Mouse (Mus musculus): Measurements from ENCODE around the gene Rgs16. TPM values are rescaled to one million over a fixed set of nuclear protein-coding genes. Genes with fewer than 3 reads are reported as not detected.

Rgs16 gene
- total RNA-seq (2021), result 10 to 100 TPM in 1 of 2 experiments, 1 to 10 TPM in 1; 7.7 to 10.8 TPM
- long read RNA-seq, experiment 1, partial matches to known transcripts, result 0 of 3 reads
- long read RNA-seq, experiment 1, other reads (novel, unspliced or antisense), result 0 of 3 reads
- long read RNA-seq, experiment 2, partial matches to known transcripts, result 1 of 5 reads
- long read RNA-seq, experiment 2, other reads (novel, unspliced or antisense), result 1 of 5 reads

- DNase-seq, result peak; percentile 88
Observed at GRCm38 (mm10) chr1:153740145-153740544, at the start of gene Rgs16. Gene Rgs16, plus strand, starts transcription at chr1:153740349.

DNA sequence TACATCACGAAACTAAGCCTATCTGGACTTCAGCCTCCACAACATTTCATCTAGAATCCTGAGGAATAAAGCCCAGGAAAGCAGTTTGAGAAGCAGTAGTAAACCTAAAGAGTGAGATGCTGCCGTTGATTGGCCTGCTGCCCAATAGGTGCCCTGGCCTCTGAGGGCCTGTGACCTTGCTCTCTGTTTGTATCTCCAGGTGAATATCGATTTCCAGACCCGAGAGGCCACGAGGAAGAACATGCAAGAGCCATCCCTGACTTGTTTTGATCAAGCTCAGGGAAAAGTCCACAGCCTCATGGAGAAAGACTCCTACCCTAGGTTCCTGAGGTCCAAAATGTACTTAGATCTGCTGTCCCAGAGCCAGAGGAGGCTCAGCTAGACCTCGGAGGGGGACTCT, 47.6 kb upstream of the Rgs16 start:
- no peak for DNase-seq

- DNase-seq, result no peak
Observed at GRCm38 (mm10) chr1:153694372-153695120, 45.6 kb upstream of the Rgs16 start.

DNA sequence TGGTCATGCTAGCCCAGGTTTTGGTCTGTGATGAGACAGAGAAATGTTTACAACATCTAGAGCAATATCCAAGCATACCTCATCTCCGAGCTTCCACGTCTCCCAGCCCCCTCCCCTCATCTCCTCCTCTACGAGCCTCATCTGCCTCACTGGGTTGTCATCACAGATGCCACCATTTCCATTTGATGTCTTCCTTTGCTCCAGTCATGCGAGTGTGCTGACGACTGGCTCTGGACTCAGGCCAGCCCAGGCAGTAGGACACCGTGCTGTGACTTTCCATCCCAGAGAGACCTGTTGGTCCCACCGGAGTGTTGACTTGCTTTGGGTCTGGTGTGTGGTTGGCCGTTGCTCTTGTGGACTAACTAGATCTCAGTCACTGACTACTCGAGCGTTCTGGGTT, 44.8 kb upstream of the Rgs16 start:
- no peak for DNase-seq

DNA sequence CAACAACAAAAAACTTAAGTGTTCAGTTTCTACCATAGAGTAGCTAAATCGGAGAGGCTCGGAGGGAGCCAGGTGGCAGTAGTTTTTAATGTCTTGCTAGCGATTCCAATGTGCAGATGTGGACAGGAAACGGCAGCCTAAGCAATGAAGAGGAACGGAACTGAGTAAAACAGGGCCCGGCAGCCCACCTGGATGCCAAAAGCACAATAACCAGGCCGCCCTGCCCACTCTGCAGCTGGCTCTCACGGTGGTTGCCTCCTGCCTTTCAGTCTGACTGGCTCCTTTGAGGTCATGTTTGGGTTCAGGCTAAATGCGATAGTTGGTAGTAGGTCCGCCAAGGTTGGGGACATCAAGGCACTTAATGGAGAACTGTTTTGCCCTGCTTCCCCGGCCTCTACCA, 44.1 kb upstream of the Rgs16 start:
- no peak for DNase-seq

DNA sequence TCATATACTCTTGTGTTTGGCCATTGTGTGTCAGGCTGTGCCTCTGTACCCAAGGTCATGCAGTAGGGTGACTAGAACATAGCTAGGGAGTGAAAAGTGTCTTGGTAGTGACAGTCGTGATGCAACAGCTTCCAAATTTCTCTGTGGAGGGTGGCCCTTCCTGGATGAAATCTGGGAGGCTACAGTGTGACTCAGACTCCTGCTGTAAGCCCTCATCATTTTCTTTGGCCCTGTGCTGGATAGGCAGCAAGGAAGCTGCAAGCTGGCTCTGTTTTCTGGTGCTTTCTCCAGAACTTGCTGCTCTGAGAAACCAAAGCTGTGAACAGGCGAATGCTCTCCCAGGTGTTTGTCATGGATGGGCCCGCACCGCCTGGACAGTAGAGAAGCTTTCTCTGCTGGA, 43.6 kb upstream of the Rgs16 start:
- no peak for DNase-seq

GRCm38 (mm10) chr1:153697581-153698251, 42.4 kb upstream of the Rgs16 start:
- DNase-seq, result no peak

- DNase-seq, result no peak
Observed at GRCm38 (mm10) chr1:153698311-153699084, 41.7 kb upstream of the Rgs16 start.

DNA sequence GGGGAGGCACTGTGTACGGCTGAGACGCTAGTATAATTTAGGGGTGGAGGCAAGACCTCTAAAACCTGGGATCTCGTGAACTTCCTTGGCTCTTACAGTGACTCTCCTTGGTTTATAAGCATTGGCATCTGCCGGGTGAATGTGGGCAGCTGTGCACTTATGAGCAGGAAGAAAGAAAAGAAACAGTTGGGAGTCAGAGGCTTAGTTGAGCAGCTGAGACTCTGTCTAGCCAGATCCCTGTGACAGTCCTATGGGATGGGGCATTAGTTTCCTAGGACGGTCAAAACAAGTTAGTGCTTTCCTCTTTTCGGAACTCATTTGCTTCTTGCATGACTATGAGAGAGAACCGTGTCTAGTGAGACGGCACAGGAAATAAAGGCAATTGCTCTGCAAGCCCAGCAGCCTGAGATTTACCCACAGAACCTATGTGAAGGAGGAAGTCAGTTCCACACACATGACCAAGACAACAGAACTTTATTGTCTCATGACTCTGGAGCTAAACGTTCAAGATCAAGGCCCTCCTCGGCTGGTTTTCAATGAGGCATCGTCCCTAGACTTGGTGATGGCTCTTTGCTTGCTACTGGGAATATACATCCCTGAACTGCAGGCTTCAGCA, 39.6 kb upstream of the Rgs16 start:
- no peak for DNase-seq

DNA sequence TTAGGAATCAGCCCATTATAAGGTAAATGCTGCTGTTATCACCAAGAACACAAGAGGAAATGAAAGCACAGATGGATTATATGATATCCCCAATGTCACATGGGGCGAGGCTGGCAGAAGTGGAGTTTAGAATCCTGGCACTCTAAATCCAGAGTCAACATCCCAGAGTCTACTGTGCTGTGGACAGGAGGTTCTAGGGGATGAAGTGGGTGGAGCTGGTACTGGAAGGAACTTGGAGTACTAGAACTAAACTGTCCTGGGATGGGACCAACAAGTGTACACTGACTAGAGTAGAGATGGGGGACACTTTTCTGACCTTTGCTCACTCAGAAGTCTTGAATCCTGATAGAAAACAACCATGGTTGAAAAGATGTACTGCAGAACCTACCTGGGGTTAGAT, 38.7 kb upstream of the Rgs16 start:
- no peak for DNase-seq

DNA sequence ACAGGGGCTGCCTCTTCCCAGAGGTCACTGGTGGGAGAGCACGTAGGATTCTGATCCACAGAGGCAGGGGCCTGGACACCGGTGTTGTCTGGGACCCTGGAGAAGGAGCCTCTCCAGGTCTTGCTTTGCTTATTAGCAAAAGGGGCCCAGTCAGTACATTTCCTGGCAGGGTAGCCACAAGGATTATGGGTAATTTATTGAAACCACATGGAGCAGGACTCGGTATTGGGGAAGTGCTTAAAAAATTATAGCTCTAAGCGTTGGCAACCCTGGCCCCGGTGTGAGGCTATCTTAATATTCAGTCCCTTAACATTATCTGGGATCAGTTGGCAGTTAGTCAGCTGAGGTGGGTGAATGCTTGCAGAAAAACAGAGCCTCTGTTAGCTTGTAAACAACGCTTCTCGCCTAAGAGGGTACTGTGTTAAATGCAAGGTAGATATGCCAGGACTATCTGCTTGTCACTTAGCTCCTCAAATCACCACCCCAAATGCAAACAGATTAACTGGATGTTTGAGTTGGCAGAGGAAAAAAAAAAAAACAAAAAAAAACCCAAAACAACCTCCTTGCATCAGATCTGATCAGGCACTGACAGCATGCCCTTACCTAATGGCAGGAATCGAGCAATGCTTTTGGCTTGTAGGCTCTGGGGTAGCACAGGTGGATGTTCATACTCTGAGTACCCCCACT, 37.8 kb upstream of the Rgs16 start:
- no peak for DNase-seq

- no peak for DNase-seq
Observed at GRCm38 (mm10) chr1:153702853-153703410, 37.2 kb upstream of the Rgs16 start.

DNA sequence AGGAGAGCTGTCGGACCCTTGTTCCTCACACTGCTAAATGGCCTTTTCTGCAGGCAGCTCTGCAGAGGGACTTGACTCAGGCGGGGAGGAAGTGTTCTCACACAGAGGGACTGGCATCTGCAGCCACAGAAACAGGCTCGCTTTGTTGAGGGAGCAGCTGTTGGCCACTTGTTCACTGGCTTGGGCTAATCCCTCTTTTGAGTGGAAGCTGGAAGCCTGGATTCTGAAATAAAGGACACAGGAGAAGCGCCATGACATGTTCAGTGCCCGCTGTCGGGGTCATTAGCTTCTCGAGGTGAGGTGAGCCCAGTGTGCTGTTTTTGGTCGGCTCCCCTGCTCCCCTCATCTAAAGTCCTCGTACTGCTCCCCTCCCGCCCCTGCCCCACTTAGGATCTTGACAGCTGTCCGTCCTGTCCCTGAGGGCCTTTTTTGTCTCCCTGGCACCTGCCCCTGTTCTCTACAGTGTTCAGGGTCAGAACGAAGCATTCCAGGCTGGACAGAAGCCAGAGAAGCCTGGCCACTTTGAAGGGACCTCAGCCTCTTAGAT, 36.6 kb upstream of the Rgs16 start:
- peak; percentile 37 for DNase-seq

DNA sequence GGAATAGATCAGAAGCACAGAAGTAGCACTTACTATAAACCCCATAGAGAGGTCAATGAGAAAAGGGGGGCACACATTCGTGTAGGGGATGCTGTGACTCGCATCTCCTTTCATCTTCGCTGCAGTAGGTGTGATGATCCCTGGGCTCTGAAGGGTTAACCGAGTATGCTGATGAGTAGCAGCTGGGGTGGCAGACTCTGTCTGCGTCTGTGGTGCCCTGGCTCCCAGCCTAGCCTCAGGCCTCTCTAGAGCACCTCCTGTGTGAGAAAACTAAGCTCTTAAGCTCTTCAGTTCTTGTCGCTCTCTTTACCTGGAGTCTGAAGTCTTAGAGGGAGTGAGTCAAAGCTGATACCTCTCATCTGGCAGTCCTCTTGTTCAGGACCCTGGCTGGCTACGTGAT, 36.0 kb upstream of the Rgs16 start:
- no peak for DNase-seq

DNA sequence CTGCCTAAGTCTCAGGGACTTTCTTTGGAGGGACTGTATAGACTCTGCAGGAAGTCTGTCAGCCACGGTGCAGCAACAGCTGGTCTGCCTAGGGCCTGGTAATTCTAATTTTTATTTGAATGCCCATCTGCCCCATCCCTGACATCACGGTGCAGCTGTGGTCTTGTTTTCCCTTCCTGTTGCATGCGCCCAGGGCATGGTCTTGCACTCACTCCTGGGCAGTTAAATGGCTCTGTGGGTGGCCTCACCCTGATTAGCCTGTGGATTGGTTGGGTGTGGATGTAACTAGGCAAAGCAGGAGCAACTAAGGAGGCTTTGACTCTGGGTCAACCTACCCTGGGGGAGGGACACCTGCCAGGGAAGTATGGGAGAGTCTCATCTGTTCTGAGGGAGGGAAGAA, 35.2 kb upstream of the Rgs16 start:
- no peak for DNase-seq

GRCm38 (mm10) chr1:153708626-153709025, 31.5 kb upstream of the Rgs16 start:
- no peak for DNase-seq

DNA sequence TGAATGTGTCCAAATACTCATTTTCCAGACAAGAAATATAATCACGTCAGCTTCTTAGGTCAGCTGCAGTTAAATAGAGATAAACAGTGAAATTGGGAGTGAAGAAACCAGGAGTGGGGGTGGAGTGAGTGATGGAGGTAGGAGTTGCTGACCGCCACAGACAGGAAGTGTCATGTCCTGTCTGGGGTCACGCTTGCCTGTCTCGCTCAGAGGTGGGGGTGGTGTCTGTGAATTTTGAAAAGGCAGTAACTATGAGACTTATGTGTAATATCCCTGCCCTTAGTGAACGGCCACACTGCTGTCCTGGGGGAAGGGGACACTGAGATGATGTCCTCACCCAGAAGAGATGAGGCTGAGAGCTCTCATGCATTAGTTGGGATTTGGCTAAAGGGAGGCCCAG, 30.7 kb upstream of the Rgs16 start:
- DNase-seq, result no peak

GRCm38 (mm10) chr1:153711544-153712262, 28.4 kb upstream of the Rgs16 start:
- DNase-seq, result no peak

GRCm38 (mm10) chr1:153712633-153713032, 27.5 kb upstream of the Rgs16 start:
- no peak for DNase-seq

DNA sequence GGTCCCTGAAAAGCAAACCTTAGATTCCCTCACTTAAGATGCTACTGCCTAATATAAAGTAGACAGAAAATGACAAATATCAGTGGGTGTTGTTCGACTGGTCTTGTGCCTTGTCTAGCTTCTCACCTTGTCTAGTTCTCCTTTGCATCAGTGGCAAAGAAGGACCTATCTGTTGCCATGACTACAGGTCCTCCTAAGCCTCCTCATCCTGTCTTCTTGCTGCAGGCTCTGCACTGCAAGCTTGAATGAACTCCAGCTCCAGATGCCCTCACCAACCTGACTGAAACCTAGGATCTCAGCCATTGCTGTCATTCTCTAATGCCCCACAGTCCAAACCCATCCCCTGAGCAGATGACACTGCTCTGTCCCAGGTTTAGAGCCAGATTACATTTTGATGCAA, 22.2 kb upstream of the Rgs16 start:
- no peak for DNase-seq

Measured in gastrocnemius, postnatal 10 days (tissue).